Mouse (Mus musculus): ENCODE results near the gene Tcl1b1. TPM values are rescaled to one million over a fixed set of nuclear protein-coding genes. Genes with fewer than 3 reads are reported as not detected.
A peak's percentile ranks its signal among the peaks of the same experiment; 100 is the strongest.
"Not testable (repeated sequence)": the region's sequence is repeated elsewhere in the genome, so short reads cannot be mapped to it uniquely, and the experiment has no call there.

The Tcl1b1 gene
- total RNA-seq (2022) = not detected

DNA sequence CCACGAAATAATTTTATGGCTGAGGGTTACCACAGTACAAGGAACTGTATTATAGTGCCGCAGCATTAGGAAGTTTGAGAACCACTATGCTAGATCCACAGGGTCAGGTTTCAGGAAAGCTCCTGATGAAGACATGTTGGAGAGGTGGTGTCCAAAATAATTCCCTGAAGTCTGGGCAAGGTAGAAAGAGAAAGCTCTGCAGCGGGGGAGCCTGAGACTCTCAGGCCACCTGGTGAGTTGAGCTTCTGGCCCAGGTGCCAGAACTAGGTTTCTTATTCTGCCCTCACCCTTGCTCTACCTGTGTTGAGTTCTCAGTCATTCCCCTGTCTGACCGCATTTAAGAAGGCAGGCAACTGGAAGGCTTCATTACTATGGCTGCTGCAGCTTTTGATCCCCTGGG is at the start of gene Tcl1b1:
Gene Tcl1b1, plus strand, starts transcription at position 301 of the 400 bp plus-strand sequence.
- no peak for DNase-seq (ENCODE audit: low spot score in 2 of 2)

DNA sequence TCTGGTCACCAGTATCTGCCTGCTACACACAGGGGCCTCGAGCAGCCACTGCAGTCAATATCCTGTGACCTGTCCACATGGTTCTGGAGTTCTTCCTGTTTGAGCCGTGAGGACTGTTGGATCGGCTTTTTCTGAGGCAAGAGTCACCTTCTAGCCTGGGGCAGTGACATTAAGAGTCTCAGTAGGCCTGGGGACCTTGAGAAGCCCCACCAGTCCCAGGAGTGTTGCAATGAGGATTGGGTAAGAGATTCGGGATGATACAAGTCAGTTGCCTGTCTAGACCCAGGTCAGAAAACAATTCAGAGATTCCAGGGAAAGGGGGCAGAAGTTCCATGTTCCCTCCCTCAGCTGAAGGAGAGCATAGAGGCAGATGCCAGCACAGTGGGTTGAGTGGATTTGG is 49.7 kb upstream of the Tcl1b1 start:
- DNase-seq (ENCODE audit: low spot score in 2 of 2) = no peak

DNA sequence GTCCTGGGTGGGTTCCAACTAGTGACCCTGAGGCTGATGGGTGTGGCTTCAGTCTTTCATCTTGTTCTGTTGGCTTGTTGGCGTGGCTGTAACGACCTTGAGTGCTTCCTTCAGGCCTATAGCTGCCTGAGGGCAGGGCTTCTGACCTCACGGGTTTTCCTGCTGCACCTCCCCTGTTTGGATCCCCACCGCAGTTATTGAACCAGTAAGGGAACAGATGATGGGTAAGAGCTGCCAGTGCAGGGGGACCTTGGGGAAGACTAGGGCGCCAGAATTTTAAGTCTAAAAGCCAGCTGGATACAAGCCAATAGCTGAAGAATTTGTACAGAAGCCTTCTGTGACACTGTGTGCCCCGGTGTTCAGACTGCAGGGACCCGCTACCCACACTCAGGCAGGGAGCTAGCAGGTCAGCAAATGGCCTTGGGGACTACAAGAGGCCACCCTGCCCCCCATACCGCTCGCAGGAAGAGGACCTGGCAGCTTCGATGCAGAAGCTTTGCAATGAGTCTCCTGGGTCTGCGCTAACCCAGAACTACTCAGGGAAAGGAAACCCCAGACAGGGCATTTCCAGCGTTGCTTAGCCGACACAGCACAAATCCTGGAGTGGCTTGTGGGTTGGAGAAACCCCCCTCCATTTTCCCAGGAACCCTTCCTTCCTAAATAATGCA is 47.0 kb upstream of the Tcl1b1 start:
- no peak for DNase-seq (ENCODE audit: low spot score in 2 of 2)

DNA sequence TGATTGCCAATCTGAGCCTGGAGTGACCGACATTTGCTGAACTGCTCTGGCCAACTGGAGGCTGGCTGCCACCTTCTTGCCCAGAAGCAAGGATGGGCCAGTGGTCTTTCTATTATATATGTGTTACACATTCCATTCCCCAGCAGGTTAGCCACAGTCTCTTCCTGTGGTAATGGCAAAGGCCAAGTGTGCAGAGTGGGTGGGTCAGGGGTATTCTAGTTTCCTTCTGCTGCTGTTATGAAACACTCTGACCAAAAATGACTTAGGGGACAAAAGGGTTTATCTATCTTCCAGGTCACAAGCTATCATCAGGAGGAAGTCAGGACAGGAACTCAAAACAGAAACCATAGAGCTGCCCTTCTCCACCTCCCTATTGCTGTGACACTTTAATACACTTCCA is 42.8 kb upstream of the Tcl1b1 start:
- no peak for DNase-seq (ENCODE audit: low spot score in 2 of 2)

DNA sequence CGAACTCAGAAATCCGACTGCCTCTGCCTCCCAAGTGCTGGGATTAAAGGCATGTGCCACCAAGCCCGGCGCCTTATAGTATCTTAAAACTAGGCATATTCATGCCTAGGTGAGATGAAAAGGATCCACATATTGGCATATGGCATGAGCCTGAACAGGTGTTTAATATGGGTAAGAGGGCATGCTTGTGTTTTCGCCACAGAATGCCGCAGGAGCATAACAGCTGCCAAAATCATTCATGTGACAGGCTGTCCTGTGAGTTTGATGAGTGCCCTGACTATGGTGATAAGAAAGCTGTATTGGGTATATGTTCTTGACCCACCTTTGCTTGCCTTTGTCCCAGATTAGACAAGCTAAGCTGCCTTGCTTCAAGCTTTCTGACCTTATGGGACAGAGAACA is 34.1 kb upstream of the Tcl1b1 start:
- DNase-seq (ENCODE audit: low spot score in 2 of 2) = no peak

DNA sequence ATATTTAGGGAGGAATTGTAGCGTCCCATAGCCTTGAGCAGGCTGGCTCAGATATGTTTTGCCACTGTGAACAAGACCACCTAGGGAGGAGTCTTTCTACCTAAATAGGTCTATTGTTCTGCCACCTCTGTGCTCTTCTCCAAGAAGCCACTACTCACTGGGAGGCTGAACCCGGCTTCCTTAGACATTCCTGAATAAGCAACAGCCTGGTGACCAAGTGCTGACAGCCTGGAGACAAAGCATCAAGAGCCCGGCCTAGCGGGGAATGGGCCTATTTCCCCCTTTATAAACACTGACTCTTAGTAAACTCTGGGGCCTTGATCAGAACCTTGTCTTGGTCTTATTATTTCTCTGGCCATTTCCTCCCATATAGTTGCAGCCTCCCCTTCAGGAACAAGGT is 33.0 kb upstream of the Tcl1b1 start:
- DNase-seq (ENCODE audit: low spot score in 2 of 2) = no peak

DNA sequence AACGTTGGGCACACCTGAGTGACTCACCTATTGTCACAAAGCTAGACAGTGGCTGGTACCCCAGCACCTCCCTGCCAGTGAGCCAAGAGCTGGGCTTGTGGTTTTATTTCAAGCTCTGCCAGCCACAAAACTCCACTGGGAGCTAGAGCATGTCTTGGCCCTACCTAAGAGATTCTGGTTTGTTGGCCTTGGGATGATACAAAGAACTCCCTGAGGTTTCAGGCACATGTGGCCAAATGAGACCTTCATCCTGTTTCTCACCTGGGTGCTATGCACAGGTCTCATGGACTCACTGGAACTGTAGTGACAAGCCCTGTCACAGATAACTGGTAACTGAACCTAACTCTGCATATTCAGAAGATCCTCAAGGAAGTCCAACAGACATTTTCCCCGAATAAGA is 31.9 kb upstream of the Tcl1b1 start:
- DNase-seq (ENCODE audit: low spot score in 2 of 2) = no peak

DNA sequence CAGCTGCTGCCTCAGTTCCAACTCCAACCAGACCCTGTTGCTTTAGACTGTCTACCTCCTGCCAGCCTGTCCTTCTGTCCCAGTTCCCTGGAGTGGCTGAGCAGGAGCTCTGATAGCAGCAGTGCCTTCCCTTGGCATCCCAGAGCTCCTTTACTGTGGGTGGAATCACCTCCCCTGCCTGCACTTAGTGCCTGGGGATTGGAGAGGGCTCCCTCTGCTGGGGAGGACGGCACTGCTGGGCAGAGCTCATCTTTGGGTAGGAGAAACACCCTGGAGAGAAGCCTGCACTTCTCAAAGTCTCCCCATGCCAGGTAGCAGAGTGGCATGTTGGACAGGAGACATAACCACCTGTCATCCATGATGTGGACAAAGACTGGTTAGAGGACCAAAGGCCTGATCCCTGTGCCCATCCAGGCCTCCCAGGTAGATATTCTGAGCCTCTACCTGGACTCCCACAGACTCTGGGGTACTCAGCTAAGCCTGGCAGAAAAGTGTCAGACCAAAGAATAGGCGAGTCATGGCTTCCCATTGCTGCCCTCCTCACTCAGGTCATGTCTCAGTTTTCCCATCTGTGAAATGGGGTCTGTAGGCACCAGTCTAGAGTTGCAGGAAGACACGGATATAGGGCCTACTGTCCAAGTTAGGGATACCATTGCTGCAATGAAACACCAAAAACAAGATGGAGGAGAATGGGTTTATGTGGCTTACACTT is 29.8 kb upstream of the Tcl1b1 start:
- not testable (repeated sequence) for DNase-seq (ENCODE audit: low spot score in 2 of 2)

DNA sequence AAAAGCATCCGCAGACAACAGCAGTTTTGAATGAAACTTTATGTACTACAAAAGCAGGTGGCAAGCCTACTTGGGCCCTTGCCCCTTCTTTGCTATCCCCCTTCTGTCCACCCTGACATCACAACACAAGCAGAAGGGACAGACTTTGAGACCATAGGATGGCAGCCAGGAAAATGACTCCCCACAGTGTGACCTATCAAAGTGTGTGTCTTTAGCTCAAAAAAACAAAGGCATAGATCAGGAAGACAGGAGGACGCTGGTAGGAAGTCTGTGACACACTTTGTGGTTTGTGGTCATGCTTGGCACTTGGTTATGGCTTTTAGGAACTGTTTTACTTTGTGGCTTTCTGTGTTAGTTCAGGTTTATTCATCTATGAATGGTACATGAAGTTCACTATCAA is 25.3 kb upstream of the Tcl1b1 start:
- not testable (repeated sequence) for DNase-seq (ENCODE audit: low spot score in 2 of 2)

DNA sequence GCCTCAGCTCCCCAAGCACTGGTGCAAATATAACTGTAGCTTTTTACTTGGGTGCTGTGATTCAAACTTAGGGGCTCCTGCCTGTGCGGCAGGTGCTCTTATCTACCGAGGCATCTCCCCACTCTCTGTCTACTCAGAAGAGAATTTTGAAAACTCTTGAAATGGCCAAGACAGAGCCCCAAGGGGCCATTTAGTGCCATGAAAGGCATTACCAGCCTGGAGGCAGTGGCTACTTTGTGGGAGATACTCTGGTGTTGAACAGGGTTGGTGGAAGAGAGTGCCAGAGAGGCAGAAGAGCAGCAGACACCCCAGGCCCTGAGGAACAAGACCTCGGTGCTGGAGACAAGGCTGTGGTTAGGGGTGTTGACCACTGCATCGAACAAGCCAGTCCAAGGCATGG is 24.7 kb upstream of the Tcl1b1 start:
- not testable (repeated sequence) for DNase-seq (ENCODE audit: low spot score in 2 of 2)

DNA sequence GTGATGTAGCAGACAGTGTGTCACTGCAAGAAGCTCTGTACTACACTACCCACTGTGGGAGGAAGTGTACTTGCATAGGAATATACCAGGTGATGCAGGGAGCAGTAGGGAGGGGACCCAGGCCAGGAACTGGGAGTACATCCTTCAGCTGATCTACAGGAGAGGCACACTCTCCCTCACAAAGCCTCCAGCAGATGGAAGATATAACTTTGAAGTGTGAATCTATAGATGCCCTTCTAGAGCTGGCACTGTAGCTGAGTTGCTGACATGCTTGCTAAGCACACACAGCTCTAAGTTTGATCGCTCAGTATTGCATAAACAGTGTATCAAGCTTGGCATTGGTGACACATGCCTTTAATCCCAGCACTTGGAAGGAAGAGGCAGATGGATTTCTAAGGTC is 21.8 kb upstream of the Tcl1b1 start:
- DNase-seq (ENCODE audit: low spot score in 2 of 2) = not testable (repeated sequence)

DNA sequence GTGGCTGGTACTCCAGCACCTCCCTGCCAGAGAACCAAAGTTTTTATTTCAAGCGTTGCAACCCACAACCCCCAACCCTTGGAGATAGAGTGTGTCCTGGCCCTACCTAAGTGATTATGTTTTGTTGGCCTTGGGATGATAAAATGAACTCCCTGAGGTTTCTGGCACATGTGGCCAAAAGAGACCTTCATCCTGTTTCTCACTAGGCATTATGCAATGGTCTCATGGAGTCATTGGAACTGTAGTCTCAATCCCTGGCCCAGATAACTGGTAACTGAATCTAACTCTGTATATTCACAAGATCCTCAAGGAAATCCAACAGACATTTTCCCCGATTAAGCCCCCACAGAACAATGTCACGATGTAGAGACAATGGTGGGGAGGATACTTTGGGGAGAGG is 16.4 kb upstream of the Tcl1b1 start:
- no peak for DNase-seq (ENCODE audit: low spot score in 2 of 2)

DNA sequence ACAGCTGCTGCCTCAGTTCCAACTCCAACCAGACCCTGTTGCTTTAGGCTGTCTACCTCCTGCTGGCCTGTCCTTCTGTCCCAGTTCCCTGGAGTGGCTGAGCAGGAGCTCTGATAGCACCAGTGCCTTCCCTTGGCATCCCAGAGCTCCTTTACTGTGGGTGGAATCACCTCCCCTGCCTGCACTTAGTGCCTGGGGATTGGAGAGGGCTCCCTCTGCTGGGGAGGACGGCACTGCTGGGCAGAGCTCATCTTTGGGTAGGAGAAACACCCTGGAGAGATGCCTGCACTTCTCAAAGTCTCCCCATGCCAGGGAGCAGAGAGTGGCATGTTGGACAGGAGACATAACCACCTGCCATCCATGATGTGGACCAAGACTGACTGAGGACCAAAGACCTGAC is 14.6 kb upstream of the Tcl1b1 start:
- DNase-seq (ENCODE audit: low spot score in 2 of 2) = not testable (repeated sequence)

DNA sequence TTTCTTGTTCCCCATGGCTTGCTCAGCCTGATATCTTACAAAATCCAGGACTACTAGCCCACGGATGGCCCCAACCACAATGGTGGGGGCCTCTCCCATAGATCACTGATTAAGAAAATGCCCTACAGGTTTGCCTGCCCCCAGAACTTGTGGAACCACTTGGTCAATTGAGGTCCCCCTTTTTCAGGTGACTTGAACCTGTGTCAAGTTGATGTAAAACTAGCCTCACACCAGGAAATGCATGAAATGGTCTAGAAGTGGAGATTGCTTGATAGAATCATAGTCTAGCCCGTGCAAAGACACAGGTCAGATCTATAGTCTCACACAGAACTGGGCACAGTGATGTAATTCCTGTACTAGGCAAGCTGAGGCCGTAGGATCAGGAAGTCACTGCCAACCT is 13.8 kb upstream of the Tcl1b1 start, which contains the start of gene Tcl1b2:
Gene Tcl1b2, plus strand, starts transcription at position 301 of the 400 bp plus-strand sequence.
- no peak for DNase-seq (ENCODE audit: low spot score in 2 of 2)

DNA sequence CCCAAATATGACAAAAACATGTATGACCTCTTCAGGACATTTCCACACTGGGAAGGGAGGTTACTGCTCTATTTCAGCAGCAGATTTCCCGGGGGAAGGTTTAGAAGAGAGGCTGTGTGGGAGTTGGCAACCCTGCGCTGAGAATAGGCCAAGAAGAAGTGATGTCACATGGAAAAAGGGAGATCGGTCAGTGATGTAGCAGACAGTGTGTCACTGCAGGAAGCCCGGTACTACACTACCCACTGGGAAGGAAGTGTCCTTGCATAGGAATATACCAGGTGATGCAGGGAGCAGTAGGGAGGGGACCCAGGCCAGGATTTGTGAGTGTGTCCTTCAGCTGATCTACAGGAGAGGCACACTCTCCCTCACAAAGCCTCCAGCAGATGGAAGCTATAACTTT is 4.2 kb upstream of the Tcl1b1 start:
- peak in 1 of 2 experiments; percentile 6 for DNase-seq (ENCODE audit: low spot score in 2 of 2)

DNA sequence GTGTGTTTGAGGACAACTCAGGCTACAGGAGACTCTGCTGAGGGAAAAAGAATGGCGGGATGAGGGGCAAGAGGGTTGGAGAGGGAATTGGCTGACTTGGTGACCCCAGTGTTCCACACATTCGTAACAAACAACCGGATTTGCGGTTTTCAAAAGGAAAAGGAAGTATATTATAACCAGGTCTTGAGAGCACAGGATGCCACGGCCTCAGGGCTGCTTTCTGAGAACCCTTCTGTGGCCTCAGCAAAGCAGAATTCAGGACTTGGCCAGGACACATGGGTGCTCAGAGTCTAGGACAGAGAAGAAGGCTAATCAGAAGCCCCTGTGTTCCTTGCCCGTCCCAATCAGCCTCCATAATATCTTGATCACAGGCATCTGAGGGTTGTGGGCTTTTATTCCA is 648 bp upstream of the Tcl1b1 start:
- no peak for DNase-seq (ENCODE audit: low spot score in 2 of 2)

DNA sequence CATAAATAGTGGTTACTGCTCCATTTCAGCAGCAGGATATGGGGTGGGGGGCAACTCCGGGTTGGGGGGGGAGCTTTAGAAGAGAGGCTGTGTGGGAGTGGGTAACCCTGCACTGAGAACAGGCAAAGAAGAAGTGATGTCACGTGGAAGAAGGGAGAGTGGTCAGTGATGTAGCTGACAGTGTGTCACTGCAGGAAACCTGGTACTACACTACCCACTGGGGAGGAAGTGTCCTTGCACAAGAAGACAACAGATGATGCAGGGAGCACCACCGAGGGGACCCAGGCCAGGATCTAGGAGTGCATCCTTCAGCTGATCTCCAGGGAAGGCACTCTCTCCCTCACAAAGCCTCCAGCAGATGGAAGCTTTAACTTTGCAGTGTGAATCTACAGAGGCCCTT is 7.2 kb downstream of the Tcl1b1 start:
- DNase-seq (ENCODE audit: low spot score in 2 of 2) = no peak

DNA sequence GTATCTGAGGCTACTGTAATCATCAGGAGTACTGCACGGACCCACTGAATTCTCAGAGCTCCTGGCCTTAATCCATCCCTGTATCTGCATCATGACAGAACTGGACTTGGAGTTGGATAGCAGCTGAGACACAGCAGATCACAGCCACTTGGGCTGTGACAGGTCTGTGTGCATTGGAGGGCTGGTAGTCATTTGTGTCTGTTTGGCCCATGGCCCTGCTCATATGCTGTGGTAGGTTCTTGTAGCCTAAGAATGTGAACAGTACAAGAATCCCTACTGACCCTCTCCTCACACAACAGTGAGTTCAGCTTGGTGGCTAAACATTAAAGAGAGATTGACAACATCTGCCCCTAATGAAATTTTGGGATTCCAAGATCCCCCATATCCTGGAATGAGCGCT is 13.9 kb downstream of the Tcl1b1 start:
- DNase-seq (ENCODE audit: low spot score in 2 of 2) = no peak

DNA sequence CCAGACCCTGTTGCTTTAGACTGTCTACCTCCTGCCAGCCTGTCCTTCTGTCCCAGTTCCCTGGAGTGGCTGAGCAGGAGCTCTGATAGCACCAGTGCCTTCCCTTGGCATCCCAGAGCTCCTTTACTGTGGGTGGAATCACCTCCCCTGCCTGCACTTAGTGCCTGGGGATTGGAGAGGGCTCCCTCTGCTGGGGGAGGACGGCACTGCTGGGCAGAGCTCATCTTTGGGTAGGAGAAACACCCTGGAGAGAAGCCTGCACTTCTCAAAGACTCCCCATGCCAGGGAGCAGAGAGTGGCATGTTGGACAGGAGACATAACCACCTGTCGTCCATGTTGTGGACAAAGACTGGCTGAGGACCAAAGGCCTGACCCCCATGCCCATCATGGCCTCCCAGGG is 14.8 kb downstream of the Tcl1b1 start:
- peak; percentile 19 to 35 for DNase-seq (ENCODE audit: low spot score in 2 of 2)

DNA sequence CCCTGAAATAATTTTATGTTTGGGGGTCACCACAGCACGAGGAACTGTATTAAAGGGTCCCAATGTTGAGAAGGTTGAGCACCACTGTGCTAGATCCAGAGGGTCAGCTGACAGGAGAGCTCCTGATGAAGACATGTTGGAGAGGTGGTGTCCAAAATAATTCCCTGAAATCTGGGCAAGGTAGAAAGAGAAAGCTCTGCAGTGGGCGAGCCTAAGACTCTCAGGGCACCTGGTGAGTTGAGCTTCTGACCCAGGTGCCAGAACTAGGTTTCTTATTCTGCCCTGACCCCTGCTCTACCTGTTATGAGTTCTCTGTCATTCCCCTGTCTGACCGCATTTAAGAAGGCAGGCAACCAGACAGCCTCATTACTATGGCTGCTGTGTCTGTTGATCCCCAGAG is 16.6 kb downstream of the Tcl1b1 start, which contains the start of gene Tcl1b5:
Gene Tcl1b5, plus strand, starts transcription at position 301 of the 400 bp plus-strand sequence.
- not testable (repeated sequence) for DNase-seq (ENCODE audit: low spot score in 2 of 2)

DNA sequence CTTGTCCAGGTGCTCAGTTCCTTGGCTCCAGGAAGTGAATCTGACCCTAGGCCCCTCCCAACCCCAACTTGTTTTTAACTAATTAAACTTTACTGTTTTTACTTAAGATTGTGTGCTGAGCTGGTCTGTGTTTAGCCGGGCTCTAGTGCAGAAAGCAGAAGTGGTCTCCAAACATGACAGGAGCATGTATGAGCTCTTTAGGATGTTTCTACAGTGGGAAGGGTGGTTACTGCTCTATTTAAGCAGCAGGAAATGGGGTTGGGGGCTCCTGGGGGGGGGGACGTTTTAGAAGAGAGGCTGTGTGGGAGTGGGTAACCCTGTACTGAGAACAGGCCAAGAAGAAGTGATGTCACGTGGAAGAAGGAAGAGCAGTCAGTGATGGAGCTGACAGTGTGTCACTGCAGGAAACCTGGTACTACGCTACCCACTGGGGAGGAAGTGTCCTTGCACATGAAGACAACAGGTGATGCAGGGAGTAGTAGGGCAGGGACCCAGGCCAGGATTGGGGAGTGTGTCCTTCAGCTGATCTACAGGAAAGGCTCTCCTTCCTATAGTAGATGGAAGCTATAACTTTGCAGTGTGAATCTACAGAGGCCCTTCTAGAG is 21.7 kb downstream of the Tcl1b1 start:
- not testable (repeated sequence) for DNase-seq (ENCODE audit: low spot score in 2 of 2)

DNA sequence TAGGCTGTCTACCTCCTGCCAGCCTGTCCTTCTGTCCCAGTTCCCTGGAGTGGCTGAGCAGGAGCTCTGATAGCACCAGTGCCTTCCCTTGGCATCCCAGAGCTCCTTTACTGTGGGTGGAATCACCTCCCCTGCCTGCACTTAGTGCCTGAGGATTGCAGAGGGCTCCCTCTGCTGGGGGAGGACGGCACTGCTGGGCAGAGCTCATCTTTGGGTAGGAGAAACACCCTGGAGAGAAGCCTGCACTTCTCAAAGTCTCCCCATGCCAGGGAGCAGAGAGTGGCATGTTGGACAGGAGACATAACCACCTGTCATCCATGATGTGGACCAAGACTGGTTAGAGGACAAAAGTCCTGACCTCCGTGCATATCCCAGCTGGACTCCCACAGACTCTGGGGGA is 29.5 kb downstream of the Tcl1b1 start:
- not testable (repeated sequence) for DNase-seq (ENCODE audit: low spot score in 2 of 2)

DNA sequence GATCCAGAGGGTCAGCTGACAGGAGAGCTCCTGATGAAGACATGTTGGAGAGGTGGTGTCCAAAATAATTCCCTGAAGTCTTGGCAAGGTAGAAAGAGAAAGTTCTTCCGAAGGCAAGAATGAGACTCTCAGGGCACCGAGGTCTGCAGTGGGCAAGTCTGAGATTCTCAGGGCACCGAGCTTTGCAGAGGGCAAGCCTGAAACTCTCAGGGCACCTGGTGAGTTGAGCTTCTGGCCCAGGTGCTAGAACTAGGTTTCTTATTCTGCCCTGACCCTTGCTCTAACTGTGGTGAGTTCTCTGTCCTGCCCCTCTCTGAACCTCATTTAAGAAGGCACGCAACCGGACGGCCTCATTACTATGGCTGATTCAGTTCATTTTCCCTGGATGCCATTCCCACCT is 31.3 kb downstream of the Tcl1b1 start, which contains the start of gene Tcl1b3:
Gene Tcl1b3, plus strand, starts transcription at position 301 of the 400 bp plus-strand sequence.
- not testable (repeated sequence) for DNase-seq (ENCODE audit: low spot score in 2 of 2)

Measured in gastrocnemius, adult 8-10 months (tissue).